Mouse (Mus musculus) monocyte, adult 5-6 weeks (primary cell): ENCODE results near the gene Gpatch2. TPM values are rescaled to one million over a fixed set of nuclear protein-coding genes. Genes with fewer than 3 reads are reported as not detected.

Experiments
- ATAC-seq: fragments of 153-309, 156-312 bp; replicated peaks from 2 replicates; pipeline ENCODE4 v1.8.0; 2017; ENCODE audit warnings: mild to moderate bottlenecking; ENCODE audit not compliant: low TSS enrichment, insufficient number of reproducible peaks, severe bottlenecking, poor library complexity, low FRiP score
- total RNA-seq: library from RNA; stranded (forward); fragments of 200-1000, 200-491, 200-594 nt; gene quantifications from 3 replicates; pipeline ENCODE4 v1.2.3, GENCODE M21; 2017

Gpatch2 gene
- total RNA-seq, 1 experiment from 2014 or later = 29.7 TPM

- ATAC-seq = no peak
Measured at GRCm38 (mm10) chr1:187347606-187348005, 132.3 kb downstream of the Gpatch2 start.

- no peak; the same call in 1 of the 2 replicates for ATAC-seq
Measured at GRCm38 (mm10) chr1:187348053-187348820, 132.9 kb downstream of the Gpatch2 start.

- ATAC-seq = 0 out of 2 replicates have a peak, but pooled peaks have one; percentile 28
Measured at GRCm38 (mm10) chr1:187348859-187349258, 133.6 kb downstream of the Gpatch2 start.

GRCm38 (mm10) chr1:187356169-187356568, 140.9 kb downstream of the Gpatch2 start:
- ATAC-seq = no peak

GRCm38 (mm10) chr1:187356904-187357303, 141.6 kb downstream of the Gpatch2 start:
- ATAC-seq = no peak

- ATAC-seq = no peak
Measured at GRCm38 (mm10) chr1:187360240-187360639, 144.9 kb downstream of the Gpatch2 start.

GRCm38 (mm10) chr1:187362536-187362935, 147.2 kb downstream of the Gpatch2 start:
- no peak for ATAC-seq

GRCm38 (mm10) chr1:187365424-187365823, 150.1 kb downstream of the Gpatch2 start:
- ATAC-seq = no peak

GRCm38 (mm10) chr1:187366806-187367205, 151.5 kb downstream of the Gpatch2 start:
- ATAC-seq = 0 out of 2 replicates have a peak, but pooled peaks have one; percentile 43

- ATAC-seq = no peak
Measured at GRCm38 (mm10) chr1:187369049-187369448, 153.7 kb downstream of the Gpatch2 start.

- no peak for ATAC-seq
Measured at GRCm38 (mm10) chr1:187373506-187373905, 158.2 kb downstream of the Gpatch2 start.

- ATAC-seq = peak; percentile 19; the same call in 1 of the 2 replicates
Measured at GRCm38 (mm10) chr1:187374418-187374817, 159.1 kb downstream of the Gpatch2 start.

GRCm38 (mm10) chr1:187376946-187377671, 161.8 kb downstream of the Gpatch2 start:
- ATAC-seq = no peak

GRCm38 (mm10) chr1:187377865-187378524, 162.7 kb downstream of the Gpatch2 start:
- ATAC-seq = 0 out of 2 replicates have a peak, but pooled peaks have one; percentile 25

GRCm38 (mm10) chr1:187389476-187389875, 174.2 kb downstream of the Gpatch2 start:
- ATAC-seq = no peak

GRCm38 (mm10) chr1:187400834-187401233, 185.5 kb downstream of the Gpatch2 start:
- ATAC-seq = no peak
